Mouse (Mus musculus): ENCODE results near the gene Gtsf2. TPM values are rescaled to one million over a fixed set of nuclear protein-coding genes. Genes with fewer than 3 reads are reported as not detected.

The Gtsf2 gene
- total RNA-seq, 2 experiments from 2014 or later = not detected

- no peak for DNase-seq
Measured at GRCm38 (mm10) chr15:103393577-103393976, 54.7 kb downstream of the Gtsf2 start.

Other genes starting within 250 kb of the Gtsf2 start
- 10 to 100 TPM; 49.8 to 53.1 TPM for gene Cbx5, start 208.7 kb downstream of the Gtsf2 start, total RNA-seq (2021)
- 100 to 1,000 TPM; 147 to 150 TPM for gene Hnrnpa1, start 208.0 kb downstream of the Gtsf2 start, total RNA-seq (2021)
- 1 to 10 TPM in 1 of 2 experiments, under 1 TPM in 1; 0.46 to 1.2 TPM for gene Nfe2, start 190.1 kb downstream of the Gtsf2 start, total RNA-seq (2021)
- 10 to 100 TPM; 52.3 to 52.9 TPM for gene Copz1, start 175.8 kb downstream of the Gtsf2 start, total RNA-seq (2021)
- not detected for gene Gpr84, start 137.9 kb downstream of the Gtsf2 start, total RNA-seq (2021)
- gene Zfp385a, start 108.4 kb downstream of the Gtsf2 start, total RNA-seq (2021) = 10 to 100 TPM in 1 of 2 experiments, 1 to 10 TPM in 1; 8.9 to 10.3 TPM
- gene Itga5, start 81.7 kb downstream of the Gtsf2 start, total RNA-seq (2021) = 10 to 100 TPM; 30.8 to 37.3 TPM
- gene Gtsf1, start 18.0 kb downstream of the Gtsf2 start, total RNA-seq (2021) = not detected
- gene Nckap1l, start 5.3 kb upstream of the Gtsf2 start, total RNA-seq (2021) = 1 to 10 TPM; 3.5 to 5.5 TPM
- 1 to 10 TPM in 1 of 2 experiments, under 1 TPM in 1; 0.87 to 1.6 TPM for gene Pde1b, start 54.6 kb upstream of the Gtsf2 start, total RNA-seq (2021)
- 10 to 100 TPM in 1 of 2 experiments, 1 to 10 TPM in 1; 9.9 to 10.1 TPM for gene Ppp1r1a, start 89.5 kb upstream of the Gtsf2 start, total RNA-seq (2021)
- 100 to 1,000 TPM in 1 of 2 experiments, not detected in 1; 120 TPM for gene Glycam1, start 116.6 kb upstream of the Gtsf2 start, total RNA-seq (2021)

Data from heart, adult 18-20 months (tissue).